Mouse (Mus musculus): ENCODE data around the gene Vmn2r53. TPM values are rescaled to one million over a fixed set of nuclear protein-coding genes. Genes with fewer than 3 reads are reported as not detected.
"Not testable (repeated sequence)": the region's sequence is repeated elsewhere in the genome, so short reads cannot be mapped to it uniquely, and the experiment has no call there.

Vmn2r53 gene
- not detected in 2 replicates for polyA plus RNA-seq (2016; fragmentation: Nextera tagmentation; extraction: Ambion mirVana)

DNA sequence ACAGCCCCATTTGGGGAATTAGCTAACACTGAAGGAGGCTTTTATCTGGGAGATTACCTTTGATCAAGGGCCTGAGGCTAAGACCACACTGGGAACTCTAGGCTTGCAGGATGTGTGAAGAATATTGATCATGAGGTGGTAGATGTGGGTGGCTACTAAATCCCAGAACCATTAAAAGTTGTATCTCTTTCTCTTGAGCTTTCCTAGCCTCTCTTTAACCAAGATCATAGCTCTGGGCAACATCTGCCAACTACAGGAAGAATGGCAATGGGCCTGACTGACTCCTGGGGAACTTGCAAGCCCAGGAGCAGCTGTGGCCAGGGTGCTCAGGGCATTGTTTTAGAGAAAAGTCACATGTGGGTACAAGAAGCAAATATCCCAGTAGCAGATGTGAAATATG lies at the start of gene Vmn2r53:
TSS of gene Vmn2r53 (minus strand) at position 101 of the 400 bp plus-strand sequence.
- Histone ChIP-seq H3K4me3 (no peak within 1 kb of the TSS), H3K27me3 (replicated peaks; ENCODE audit: low read depth, poor library complexity, severe bottlenecking) (no peaks in the 10 kb centered on the region), H3K27ac (replicated peaks) (no peak within 1 kb of the TSS), H3K36me3 (replicated peaks) (no peaks in the 10 kb centered on the region), H3K4me1 (no peaks in the 10 kb centered on the region), H3K9me3 (peaks cover 51% of the 10 kb centered on the region)
- no peak for DNase-seq (ENCODE audit: low spot score)

DNA sequence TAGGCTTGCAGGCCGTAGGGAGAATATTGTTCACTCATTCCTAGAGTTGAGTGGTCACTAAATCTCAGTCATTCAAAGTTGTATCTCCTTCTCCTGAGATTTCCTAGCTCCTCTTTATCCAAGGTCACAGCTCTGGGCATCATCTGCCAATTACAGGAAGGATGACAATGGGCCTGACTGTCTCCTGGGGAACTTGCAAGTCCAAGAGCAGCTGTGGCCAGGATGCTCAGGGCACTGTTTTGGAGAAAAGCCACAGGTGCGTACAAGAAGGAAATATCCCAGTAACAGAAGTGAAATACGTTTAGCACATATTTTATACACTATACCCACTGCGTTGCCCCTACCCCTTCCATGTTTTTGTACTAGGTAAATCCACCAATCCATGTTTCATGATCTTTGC lies 31.6 kb upstream of the Vmn2r53 start, which contains the start of gene Vmn2r54:
TSS of gene Vmn2r54 (minus strand) at position 101 of the 400 bp plus-strand sequence.
- DNase-seq (ENCODE audit: low spot score) = not testable (repeated sequence)

More for the DNA sequence above, 31.6 kb upstream of the Vmn2r53 start, which contains the start of gene Vmn2r54:
- H3K4me1 ChIP-seq; H3K27ac ChIP-seq (replicated peaks); H3K36me3 ChIP-seq (replicated peaks); H3K27me3 ChIP-seq (replicated peaks; ENCODE audit: low read depth, poor library complexity, severe bottlenecking); H3K4me3 ChIP-seq: not testable (repeated sequence)
- WGBS = 81% methylated on average over 3 of the region's 4 CpGs
- H3K9me3 ChIP-seq = peaks cover 13% of the 10 kb centered on the region

Other genes with a start within 250 kb of the Vmn2r53 start
- gene Vmn1r84, start 239.5 kb downstream of the Vmn2r53 start, polyA plus RNA-seq (2016; fragmentation: Nextera tagmentation; extraction: Ambion mirVana) = not detected in 2 replicates
- 3.3 and 3.9 TPM in 2 replicates for gene Zfp551, start 186.0 kb downstream of the Vmn2r53 start, polyA plus RNA-seq (2016; fragmentation: Nextera tagmentation; extraction: Ambion mirVana)
- 36.6 and 38.6 TPM in 2 replicates for gene Zfp606, start 130.5 kb downstream of the Vmn2r53 start, polyA plus RNA-seq (2016; fragmentation: Nextera tagmentation; extraction: Ambion mirVana)
- not detected in 2 replicates for gene 2900092C05Rik, start 96.3 kb downstream of the Vmn2r53 start, polyA plus RNA-seq (2016; fragmentation: Nextera tagmentation; extraction: Ambion mirVana)
- not detected in 2 replicates for gene Vmn2r54, start 31.5 kb upstream of the Vmn2r53 start, polyA plus RNA-seq (2016; fragmentation: Nextera tagmentation; extraction: Ambion mirVana)
- gene Vmn2r55, start 76.2 kb upstream of the Vmn2r53 start, polyA plus RNA-seq (2016; fragmentation: Nextera tagmentation; extraction: Ambion mirVana) = not detected in 2 replicates
- gene Vmn2r56, start 126.2 kb upstream of the Vmn2r53 start, polyA plus RNA-seq (2016; fragmentation: Nextera tagmentation; extraction: Ambion mirVana) = not detected in 2 replicates
- 14.5 and 15.0 TPM in 2 replicates for gene Zscan18, start 194.8 kb upstream of the Vmn2r53 start, polyA plus RNA-seq (2016; fragmentation: Nextera tagmentation; extraction: Ambion mirVana)
- gene Zfp329, start 210.1 kb upstream of the Vmn2r53 start, polyA plus RNA-seq (2016; fragmentation: Nextera tagmentation; extraction: Ambion mirVana) = 16.1 and 20.4 TPM in 2 replicates
- 31.6 and 33.0 TPM in 2 replicates for gene Zfp110, start 226.0 kb upstream of the Vmn2r53 start, polyA plus RNA-seq (2016; fragmentation: Nextera tagmentation; extraction: Ambion mirVana)

Measured in embryonic facial prominence, embryonic 10.5 days (tissue).